Mouse (Mus musculus) erythroblast, embryonic 14.5 days (primary cell): Measurements from ENCODE around the gene Gm17660.

Experiments used
- GATA1 ChIP-seq: IDR thresholded peaks from 2 replicates; pipeline ENCODE4 v1.6.1; 2012; ENCODE audit warnings: low read length, inconsistent platforms, mixed read lengths
- TAL1 ChIP-seq: IDR thresholded peaks from 3 replicates; pipeline ENCODE4 v1.6.1; 2012; ENCODE audit warnings: low read length, inconsistent platforms, mixed read lengths

DNA sequence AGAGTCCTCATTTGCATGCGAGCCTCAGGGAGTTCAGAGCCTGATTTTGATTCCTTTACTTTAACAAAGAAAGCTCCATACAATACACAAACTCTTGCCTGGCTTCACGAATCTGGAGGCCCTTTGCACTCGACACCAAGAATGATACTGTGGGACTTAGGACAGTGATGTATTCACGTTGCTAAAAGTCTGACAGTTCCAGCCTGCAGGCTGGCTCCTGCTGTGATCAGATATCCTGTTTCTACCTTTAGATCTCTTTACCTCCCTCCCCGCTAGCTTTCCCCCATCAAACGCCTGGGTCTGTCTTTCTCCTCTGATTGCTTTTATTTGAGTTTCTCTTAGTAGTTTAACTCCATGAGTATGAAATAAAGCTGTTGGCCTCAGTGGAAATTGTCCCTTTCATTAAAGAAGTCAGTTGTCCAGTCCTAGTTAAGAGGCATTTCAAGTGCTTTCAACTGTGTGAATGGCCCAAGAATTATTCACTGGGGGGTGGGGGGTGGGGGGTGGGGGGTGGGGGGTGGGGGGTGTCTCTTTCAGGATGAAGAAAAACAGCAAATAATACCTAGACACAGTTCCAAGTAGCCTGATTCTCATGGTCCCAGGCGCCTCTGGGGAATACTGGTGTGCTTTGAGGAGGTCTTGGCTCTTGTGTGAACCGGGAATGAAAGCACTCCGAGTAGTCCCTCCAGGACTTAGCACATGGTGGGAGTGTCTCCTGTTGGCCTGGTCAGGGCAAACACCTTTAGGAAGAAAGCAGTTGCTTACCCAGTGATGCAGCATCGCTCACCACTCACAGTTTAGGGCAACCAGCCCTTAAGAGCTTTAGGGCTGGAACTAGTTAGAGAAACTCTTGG is 24.5 kb upstream of the Gm17660 start:
- TF ChIP-seq TAL1 = no peak
- TF ChIP-seq GATA1 = no peak
